Mouse (Mus musculus) liver, embryonic 14.5 days (tissue): ENCODE measurements around the gene Vamp1. TPM values are rescaled to one million over a fixed set of nuclear protein-coding genes. Genes with fewer than 3 reads are reported as not detected.
"Not testable (repeated sequence)": the region's sequence is repeated elsewhere in the genome, so short reads cannot be mapped to it uniquely, and the experiment has no call there.

Experiments used
- ATAC-seq: fragments of 200-750 bp; cut with Nextera tagmentation; 2 replicates; pipeline ENCODE4 v1.8.0; 2017; ENCODE audit warnings: moderate number of reproducible peaks, mild to moderate bottlenecking, moderate library complexity; ENCODE audit not compliant: insufficient read depth
- DNase-seq, 3 experiments: peaks; one replicate each; pipeline ENCODE4 v3.0.0-alpha.2; 2012 to 2013; ENCODE audit warnings: low read depth in 3 of 3, low spot score in 3 of 3
- H3K27ac ChIP-seq: fragments of 300-500 bp; sonication (generic); 2 replicates; pipeline ENCODE4 v1.5.1; 2014; ENCODE audit warnings: moderate library complexity, mild to moderate bottlenecking, control low read depth, inconsistent platforms
- H3K27me3 ChIP-seq: fragments of 300-500 bp; sonication (generic); 2 replicates; pipeline ENCODE4 v1.6.1; 2014; ENCODE audit warnings: mild to moderate bottlenecking, low read length, moderate library complexity; ENCODE audit not compliant: control insufficient read depth, insufficient read depth
- H3K36me3 ChIP-seq: fragments of 300-500 bp; sonication (generic); replicated peaks from 2 replicates; pipeline ENCODE4 v1.6.1; 2014; ENCODE audit warnings: low read depth; ENCODE audit not compliant: control insufficient read depth, insufficient read depth
- H3K4me1 ChIP-seq, 2 experiments: fragments of 200-500 bp in 1 of 2; fragments of 300-500 bp in 1 of 2; sonication (generic) in 1 of 2; replicated peaks; 2 replicates each; pipeline ENCODE4 v1.6.1; 2012 to 2014; ENCODE audit warnings: antibody characterized with exemption in 1 of 2, inconsistent platforms in 1 of 2, low read length in 1 of 2; ENCODE audit not compliant: control insufficient read depth in 2 of 2, insufficient read depth in 2 of 2
- H3K4me2 ChIP-seq: fragments of 300-500 bp; sonication (generic); 2 replicates; pipeline ENCODE4 v1.6.1; 2014; ENCODE audit warnings: low read depth, mild to moderate bottlenecking, control low read depth, moderate library complexity
- H3K4me3 ChIP-seq, 2 experiments: fragments of 200-500 bp in 1 of 2; fragments of 300-500 bp in 1 of 2; sonication (generic) in 1 of 2; 2 replicates each; pipeline ENCODE4 v1.5.1; 2012 to 2014; ENCODE audit warnings: low read depth in 2 of 2, low read length in 2 of 2, mild to moderate bottlenecking in 2 of 2, control low read depth in 1 of 2, inconsistent platforms in 1 of 2, moderate library complexity in 1 of 2; ENCODE audit not compliant: insufficient read depth in 1 of 2
- H3K9ac ChIP-seq: fragments of 300-500 bp; sonication (generic); replicated peaks from 2 replicates; pipeline ENCODE4 v1.6.1; 2014; ENCODE audit warnings: mild to moderate bottlenecking, control low read depth, moderate library complexity
- H3K9me3 ChIP-seq: fragments of 300-500 bp; sonication (generic); 2 replicates; pipeline ENCODE4 v1.6.1; 2016; ENCODE audit warnings: low read length, mixed read lengths; ENCODE audit not compliant: control insufficient read depth
- CTCF ChIP-seq: IDR thresholded peaks from 2 replicates; pipeline ENCODE4 v1.5.1; 2016; ENCODE audit warnings: antibody characterized with exemption, low read depth, control low read depth
- EP300 ChIP-seq: IDR thresholded peaks from 2 replicates; pipeline ENCODE4 v1.6.1; 2016; ENCODE audit warnings: antibody characterized with exemption, low read depth
- WGBS: fragments of 180-500 bp; shearing (Covaris S2); extraction: QIAGEN DNeasy Blood & Tissue Kit; methylation state at CpG from one replicate; pipeline ENCODE4 v1.1.7; 2014; ENCODE audit not compliant: insufficient replicate concordance; 5-methylcytosine and 5-hydroxymethylcytosine counted together
- polyA plus RNA-seq, 2 experiments: library from polyadenylated mRNA; depleted of rRNA in 1 of 2; stranded (reverse) in 1 of 2; unstranded in 1 of 2; fragments of >200 nt; fragmentation: Nextera tagmentation in 1 of 2; extraction: Ambion mirVana in 1 of 2; gene quantifications; 2 replicates each; pipeline versions ENCODE4 v1.2.1 to v1.2.3; 2012 to 2014

Gene Vamp1
- polyA plus RNA-seq, 2 experiments, result 0.94 to 3.5 TPM

GRCm38 (mm10) chr6:125260006-125260555 lies 44.7 kb downstream of the Vamp1 start:
- Histone ChIP-seq H3K4me2 (no peak overlapping the region), H3K9ac (no peak overlapping the region), H3K27ac (no peak overlapping the region), H3K4me3 (no peak overlapping the region), H3K36me3 (no peaks in the 10 kb centered on the region), H3K9me3 (no peaks in the 10 kb centered on the region), H3K27me3 (no peaks in the 10 kb centered on the region), H3K4me1 (no peaks in the 10 kb centered on the region)
- DNase-seq (no peak), ATAC-seq (no peak)
- no peak for TF ChIP-seq CTCF
- no peak for TF ChIP-seq EP300
- WGBS, result 65% methylated on average over 10 of the region's 10 CpGs

- Histone ChIP-seq H3K36me3 (no peaks in the 10 kb centered on the region), H3K27me3 (no peaks in the 10 kb centered on the region), H3K4me1 (no peaks in the 10 kb centered on the region), H3K4me3 (no peak overlapping the region), H3K9me3 (no peaks in the 10 kb centered on the region), H3K4me2 (no peak overlapping the region), H3K9ac (no peak overlapping the region), H3K27ac (no peak overlapping the region)
- WGBS, result 74% methylated on average over 9 of the region's 9 CpGs
- ATAC-seq (no peak), DNase-seq (no peak)
- TF ChIP-seq CTCF, result no peak
- TF ChIP-seq EP300, result no peak
Measured at GRCm38 (mm10) chr6:125264219-125264618, 48.9 kb downstream of the Vamp1 start.

GRCm38 (mm10) chr6:125265239-125265638 lies 49.9 kb downstream of the Vamp1 start:
- ATAC-seq (no peak), DNase-seq (no peak)
- H3K36me3 ChIP-seq, result no peaks in the 10 kb centered on the region
- 38% methylated on average over 10 of the region's 10 CpGs for WGBS
- H3K9ac ChIP-seq, result no peak overlapping the region
- H3K27ac ChIP-seq, result no peak overlapping the region
- no peaks in the 10 kb centered on the region for H3K27me3 ChIP-seq
- no peak overlapping the region for H3K4me3 ChIP-seq
- TF ChIP-seq EP300, result no peak
- TF ChIP-seq CTCF, result no peak
- H3K9me3 ChIP-seq, result no peaks in the 10 kb centered on the region
- H3K4me2 ChIP-seq, result no peak overlapping the region
- H3K4me1 ChIP-seq, result no peaks in the 10 kb centered on the region

- no peak for DNase-seq
- Histone ChIP-seq H3K9me3 (no peaks in the 10 kb centered on the region), H3K27me3 (no peaks in the 10 kb centered on the region), H3K9ac (no peak overlapping the region), H3K4me2 (no peak overlapping the region), H3K36me3 (no peaks in the 10 kb centered on the region), H3K4me3 (no peak overlapping the region), H3K4me1 (no peaks in the 10 kb centered on the region; a peak in 2 of 4 replicates), H3K27ac (no peak overlapping the region)
- no peak for ATAC-seq
- TF ChIP-seq CTCF (no peak), EP300 (no peak)
- WGBS, result 68% methylated on average over 13 of the region's 13 CpGs
Measured at GRCm38 (mm10) chr6:125266091-125266490, 50.7 kb downstream of the Vamp1 start.

GRCm38 (mm10) chr6:125266600-125266999 lies 51.2 kb downstream of the Vamp1 start:
- not testable (repeated sequence) for H3K9ac ChIP-seq, H3K27me3 ChIP-seq, H3K9me3 ChIP-seq, ATAC-seq, DNase-seq, H3K27ac ChIP-seq, H3K36me3 ChIP-seq, H3K4me3 ChIP-seq, H3K4me1 ChIP-seq, H3K4me2 ChIP-seq
- 61% methylated on average over 6 of the region's 6 CpGs for WGBS
